Mouse (Mus musculus) embryonic fibroblast, embryonic 13.5 days (primary cell): ENCODE results near the gene Zfp990.

ENCODE experiments used
- CTCF ChIP-seq: IDR thresholded peaks from 2 replicates; pipeline ENCODE4 v1.5.1; 2011; ENCODE audit warnings: mild to moderate bottlenecking, control low read depth, low read length, moderate library complexity, borderline replicate concordance; ENCODE audit not compliant: insufficient read depth
- POLR2A ChIP-seq: IDR thresholded peaks from 2 replicates; pipeline ENCODE4 v1.6.1; 2011; ENCODE audit warnings: low read depth, mild to moderate bottlenecking, control low read depth, low read length, moderate library complexity

DNA sequence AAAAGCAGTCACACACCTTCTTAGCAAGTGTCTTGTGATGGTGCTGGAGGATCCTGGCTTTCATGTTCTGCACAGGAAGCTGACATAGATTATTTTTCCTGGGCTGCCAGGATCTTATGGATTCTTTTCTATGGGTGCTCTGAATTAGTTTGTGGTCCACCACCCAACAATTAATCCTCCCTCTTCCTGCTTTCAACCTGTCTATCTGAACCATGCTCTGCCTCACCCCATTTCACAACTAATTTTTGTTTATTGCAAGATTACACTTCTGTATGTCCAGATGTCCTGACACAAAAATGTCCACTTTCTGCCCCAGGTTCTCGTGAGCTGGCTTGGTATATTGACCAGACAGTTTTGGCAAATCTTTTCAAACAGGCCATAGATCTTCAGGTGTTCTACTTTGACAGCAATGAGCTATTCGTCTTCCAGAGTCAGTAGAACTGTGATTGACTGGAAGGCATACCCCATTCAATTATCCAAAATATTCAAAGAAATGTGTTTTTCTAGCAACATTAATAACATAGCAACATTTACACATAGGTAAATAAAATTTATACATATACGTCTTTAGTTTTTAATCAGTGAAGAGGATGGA, 49.0 kb downstream of the Zfp990 start:
- TF ChIP-seq CTCF (no peak), POLR2A (no peak)
